Mouse (Mus musculus) regulatory T cell (primary cell): ENCODE results near the gene Cacng2.

Experiments
- in situ Hi-C: fragments of 300-600 bp; cut with MboI, MseI; formaldehyde crosslinking; loops from one replicate; pipeline ENCODE4 v1.15.1; 2025; ENCODE audit warnings: high pct_unique_total_duplicates

Cacng2 gene

GRCm38 (mm10) chr15:77955440-77956403, 164.1 kb downstream of the Cacng2 start:
- in situ Hi-C loops: loop anchor here (25.0 kb wide), 1 partner anchor 1743 kb away; no protein-coding TSS in a partner anchor

- in situ Hi-C loops: loop anchor here (25.0 kb wide), 1 partner anchor 1742 kb away; no protein-coding TSS in a partner anchor
These were observed 165.5 kb downstream of the Cacng2 start for GRCm38 (mm10) chr15:77954362-77954761.

- in situ Hi-C loops: loop anchor here (25.0 kb wide), 1 partner anchor 1741 kb away; no protein-coding TSS in a partner anchor
These were observed 166.9 kb downstream of the Cacng2 start for GRCm38 (mm10) chr15:77952921-77953320.

GRCm38 (mm10) chr15:77949061-77949460, 170.8 kb downstream of the Cacng2 start:
- in situ Hi-C loops: no loop called here

GRCm38 (mm10) chr15:77945711-77946110, 174.1 kb downstream of the Cacng2 start:
- in situ Hi-C loops: no loop called here
